Mouse (Mus musculus) gastrocnemius, adult 2 months (tissue): Measurements from ENCODE around the gene Cldn20. TPM values are rescaled to one million over a fixed set of nuclear protein-coding genes. Genes with fewer than 3 reads are reported as not detected.

Source experiments
- DNase-seq: peaks from one replicate; pipeline ENCODE4 v3.0.0; 2022
- H3K27ac ChIP-seq: fragments of 200-600 bp; 2 replicates; pipeline ENCODE4 v1.8.1; 2022; ENCODE audit warnings: mild to moderate bottlenecking
- H3K4me3 ChIP-seq: fragments of 200-600 bp; 2 replicates; pipeline ENCODE4 v1.8.1; 2022; ENCODE audit warnings: mild to moderate bottlenecking, moderate library complexity
- CTCF ChIP-seq: fragments of 200-600 bp; IDR thresholded peaks from 2 replicates; pipeline ENCODE4 v1.8.1; 2022; ENCODE audit warnings: antibody characterized with exemption, mild to moderate bottlenecking, moderate library complexity
- intact Hi-C: fragments of 180-260 bp; cut with DNase I; formaldehyde crosslinking; loops from one replicate; pipeline ENCODE4 v1.15.1; 2025
- total RNA-seq, 2 experiments: library from RNA; stranded (reverse); gene quantifications; 2 replicates each; pipeline ENCODE4 v1.2.3; 2021

The Cldn20 gene
- total RNA-seq, 2 experiments from 2014 or later = not detected

DNA sequence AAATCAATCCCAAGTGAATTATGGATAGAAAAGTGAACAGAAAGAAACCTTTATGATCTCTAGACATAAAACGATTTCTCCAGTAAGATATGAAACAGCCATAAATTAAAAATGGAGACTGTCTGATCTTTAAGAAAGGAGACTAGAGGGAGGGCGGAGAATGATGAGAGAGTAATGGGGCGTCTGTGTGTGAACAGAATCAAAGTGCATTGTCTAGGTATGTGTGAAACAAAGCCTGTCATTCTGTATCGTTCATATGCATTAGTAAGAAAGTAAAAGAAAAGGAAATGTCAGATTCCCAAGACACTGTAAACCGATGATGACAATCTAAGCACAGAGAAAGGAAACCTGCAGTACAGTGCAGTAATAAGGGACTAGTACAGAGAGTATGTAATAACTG, 8.7 kb downstream of the Cldn20 start:
- no peak for TF ChIP-seq CTCF
- intact Hi-C loops = no loop called here
- DNase-seq = no peak
- Histone ChIP-seq H3K4me3 (no peak overlapping the region), H3K27ac (no peak overlapping the region)

DNA sequence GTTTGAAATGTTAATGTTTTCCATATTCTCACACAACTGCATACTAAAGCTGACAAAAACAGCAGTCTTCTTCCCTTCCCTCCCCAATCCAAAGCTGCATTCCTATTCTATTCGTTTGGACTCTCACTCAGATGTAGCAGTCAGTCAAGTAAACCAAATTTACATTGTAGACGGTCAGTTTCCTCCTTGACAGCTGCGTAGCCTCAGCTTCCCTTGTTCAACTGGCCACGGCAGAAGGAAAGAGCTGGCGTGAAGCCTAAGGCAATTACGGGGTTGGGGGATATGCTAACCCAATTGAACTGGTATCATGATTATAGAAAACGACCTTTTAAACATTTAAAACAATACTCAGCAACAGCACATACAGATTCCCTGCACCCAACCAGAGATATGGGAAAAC, 15.4 kb downstream of the Cldn20 start:
- H3K4me3 ChIP-seq = no peak overlapping the region
- no peak overlapping the region for H3K27ac ChIP-seq
- DNase-seq = no peak
- intact Hi-C loops = no loop called here
- TF ChIP-seq CTCF = no peak

DNA sequence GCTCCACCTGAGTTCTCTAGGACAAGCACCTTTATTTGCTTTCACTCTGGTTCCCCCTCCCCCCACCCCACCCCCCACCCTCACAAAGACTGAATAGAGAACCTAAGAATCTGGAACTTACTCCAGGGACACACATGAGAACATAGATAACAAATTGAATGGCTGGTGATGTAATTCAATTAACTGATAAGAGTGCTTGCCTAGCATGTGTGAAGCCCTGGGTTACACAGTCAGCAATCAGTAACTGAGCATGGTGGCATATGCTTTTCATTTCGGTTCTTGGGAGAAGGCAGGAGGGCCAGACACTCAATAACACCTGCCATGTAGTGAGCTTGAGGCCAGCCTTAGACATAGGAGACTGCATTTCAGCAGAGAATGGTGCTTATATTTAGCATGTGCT, 23.9 kb downstream of the Cldn20 start:
- no peak for DNase-seq
- no peak overlapping the region for H3K4me3 ChIP-seq
- H3K27ac ChIP-seq = no peak overlapping the region
- intact Hi-C loops = no loop called here
- TF ChIP-seq CTCF = no peak

DNA sequence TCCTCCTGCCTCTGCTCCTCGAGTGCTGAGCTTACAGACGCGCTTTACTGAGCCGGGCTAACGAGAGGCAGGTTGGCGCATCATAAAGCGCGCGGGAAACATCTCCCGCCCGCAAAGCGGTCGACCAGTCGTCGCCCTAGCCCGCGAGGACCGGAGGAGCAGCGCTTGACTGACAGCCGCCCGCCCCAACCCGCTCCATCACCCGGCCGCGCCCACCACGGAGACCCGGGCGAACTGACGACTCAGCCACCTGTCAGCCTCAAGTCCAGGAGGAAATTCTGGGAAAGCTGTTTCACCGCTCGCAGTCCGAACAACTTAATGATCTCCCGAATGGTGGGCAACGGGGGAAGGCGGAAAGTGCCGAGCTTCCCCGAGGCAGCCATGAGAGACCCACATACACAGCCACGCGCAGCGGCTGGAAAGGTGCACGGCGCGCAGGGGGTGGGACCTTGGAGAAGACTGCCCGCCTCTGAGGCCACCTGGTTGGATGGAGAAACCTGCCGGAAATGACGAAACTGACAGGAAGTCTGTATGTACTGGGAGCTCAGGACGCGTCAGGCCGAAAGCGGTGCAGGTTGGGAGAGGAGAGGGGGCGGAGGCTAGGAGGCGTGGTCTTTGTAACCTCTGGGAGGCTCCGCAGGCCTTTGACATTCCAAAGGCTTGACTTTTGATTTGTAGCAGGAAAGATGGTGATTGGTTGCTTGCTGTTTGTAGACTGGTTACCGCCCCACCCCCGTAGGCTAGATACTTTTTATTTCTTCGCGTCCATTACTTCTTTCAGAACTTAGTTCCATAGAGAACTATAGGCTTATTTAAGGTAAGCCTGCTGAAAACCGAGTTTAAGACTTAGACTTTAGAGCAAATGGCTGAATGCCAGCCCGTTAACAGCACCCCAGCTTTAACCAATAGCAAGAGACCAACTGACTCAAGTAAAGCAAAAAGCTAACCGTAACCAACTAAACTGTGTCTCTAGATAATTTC, 25.3 kb downstream of the Cldn20 start, which contains the start of gene Tfb1m:
Gene Tfb1m, minus strand, starts transcription at position 451 of the 981 bp plus-strand sequence.
- Histone ChIP-seq H3K4me3 (peak within 1 kb of the TSS; percentile 92), H3K27ac (peak within 1 kb of the TSS; percentile 96)
- peak; percentile 33; the same call in 1 of the 2 replicates for TF ChIP-seq CTCF
- DNase-seq = peak; percentile 98
- intact Hi-C loops = no loop called here

DNA sequence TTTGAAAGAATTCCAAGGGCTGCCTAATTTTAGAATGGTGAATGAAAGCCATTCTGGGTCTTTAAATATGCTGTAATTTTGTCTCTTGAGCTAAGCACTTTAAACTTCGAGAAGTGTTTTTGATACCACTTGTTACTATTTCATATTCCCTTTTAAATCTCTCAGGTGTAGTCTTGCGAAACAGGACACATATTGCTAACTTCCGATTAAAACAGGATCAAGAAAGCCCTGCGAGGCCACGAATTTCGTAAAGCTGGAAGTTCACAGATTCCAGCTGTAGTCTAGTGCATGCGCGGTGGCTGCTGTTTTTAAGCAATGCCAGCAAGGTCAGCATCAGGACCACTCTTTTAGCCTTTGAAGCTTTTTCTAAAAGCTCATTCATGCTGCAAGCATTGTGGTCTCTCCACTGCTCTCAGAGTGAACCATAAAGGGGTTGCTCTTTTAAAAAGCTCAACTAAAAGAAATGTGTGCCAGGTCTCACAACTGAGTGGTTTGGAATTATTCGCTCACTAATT, 26.1 kb downstream of the Cldn20 start:
- DNase-seq = peak; percentile 24
- Histone ChIP-seq H3K27ac (peak overlapping the region; percentile 94), H3K4me3 (peak overlapping the region; percentile 92)
- intact Hi-C loops = no loop called here
- no peak for TF ChIP-seq CTCF

DNA sequence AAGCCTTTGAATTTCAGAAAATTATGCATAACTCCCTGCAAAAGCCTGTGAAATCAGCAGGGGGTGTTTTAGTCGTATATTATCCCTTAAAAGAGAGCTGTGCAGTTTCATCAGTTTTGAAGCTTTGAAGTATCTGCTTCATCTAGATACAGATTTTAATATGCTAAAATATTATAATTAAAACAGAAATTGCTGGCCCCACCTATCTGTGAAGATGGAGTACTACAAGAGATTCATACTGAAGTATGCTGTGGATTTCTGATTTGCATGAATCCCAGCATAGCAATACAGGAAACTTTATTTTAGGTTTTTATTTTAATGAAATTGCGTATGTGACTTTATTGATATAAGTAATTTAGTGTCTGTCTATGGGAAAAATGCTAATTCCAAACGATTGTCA, 28.2 kb downstream of the Cldn20 start:
- no peak for DNase-seq
- TF ChIP-seq CTCF = peak; percentile 61
- no peak overlapping the region for H3K27ac ChIP-seq
- intact Hi-C loops = no loop called here
- H3K4me3 ChIP-seq = no peak overlapping the region

DNA sequence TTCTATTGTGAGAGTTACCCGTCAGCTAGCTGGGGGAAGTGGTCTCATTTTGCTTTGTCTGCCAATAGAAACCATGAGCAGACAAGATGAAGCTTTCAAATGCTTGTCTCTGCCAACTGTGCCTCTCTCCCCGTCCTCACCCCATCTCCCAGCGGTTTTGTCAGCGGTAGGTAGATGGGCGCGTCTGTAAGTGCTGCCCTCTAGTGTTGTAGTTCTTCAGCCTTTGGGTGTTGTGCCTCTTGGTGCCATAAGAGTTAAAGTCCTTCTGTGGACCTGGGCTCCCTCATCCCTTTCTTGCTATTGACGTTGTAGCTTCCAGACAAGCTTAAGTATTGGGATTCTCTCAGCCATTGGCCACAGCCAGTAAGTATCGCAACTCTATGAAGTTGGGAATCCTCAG, 30.1 kb downstream of the Cldn20 start:
- intact Hi-C loops = no loop called here
- Histone ChIP-seq H3K4me3 (no peak overlapping the region), H3K27ac (no peak overlapping the region)
- TF ChIP-seq CTCF = peak; percentile 35
- no peak for DNase-seq

DNA sequence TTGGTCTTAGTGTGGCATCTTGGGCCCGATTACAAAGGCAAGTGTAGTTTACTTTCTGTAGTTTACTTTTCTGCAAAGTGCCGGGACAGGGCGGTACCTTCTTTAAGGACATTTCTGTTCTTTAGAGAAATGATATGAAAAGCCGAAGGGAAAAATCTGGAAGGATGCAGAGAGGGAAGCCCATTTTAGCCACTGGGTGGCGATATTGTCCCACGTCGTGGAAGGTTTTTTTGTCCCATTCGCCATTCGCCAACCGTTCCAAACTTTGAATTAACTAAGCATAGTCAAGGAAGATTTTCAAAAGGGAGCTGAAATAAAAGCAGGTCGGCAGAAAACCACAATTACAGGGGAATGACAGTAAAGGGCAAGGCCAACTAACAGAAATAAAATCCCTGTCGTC, 38.5 kb downstream of the Cldn20 start:
- peak; percentile 93 for TF ChIP-seq CTCF
- intact Hi-C loops = loop anchor here (5.0 to 10.0 kb wide), 2 partner anchors 1204 to 1826 kb away; no protein-coding TSS in a partner anchor
- DNase-seq = peak; percentile 59
- Histone ChIP-seq H3K4me3 (peak overlapping the region; percentile 15), H3K27ac (no peak overlapping the region)

Other genes starting within 250 kb of the Cldn20 start
- 1 to 10 TPM; 3.7 to 4.5 TPM for gene Tiam2, start 206.0 kb upstream of the Cldn20 start, total RNA-seq
- 10 to 100 TPM in 1 of 2 experiments, 1 to 10 TPM in 1; 8.0 to 11.6 TPM for gene Tfb1m, start 25.2 kb downstream of the Cldn20 start, total RNA-seq
- not detected for gene Nox3, start 163.7 kb downstream of the Cldn20 start, total RNA-seq